Mouse (Mus musculus): ENCODE data around the gene Psg16. TPM values are rescaled to one million over a fixed set of nuclear protein-coding genes. Genes with fewer than 3 reads are reported as not detected.

Gene Psg16
- total and polyA plus RNA-seq, 3 experiments: 0.10 to 0.16 TPM; not detected in 1

DNA sequence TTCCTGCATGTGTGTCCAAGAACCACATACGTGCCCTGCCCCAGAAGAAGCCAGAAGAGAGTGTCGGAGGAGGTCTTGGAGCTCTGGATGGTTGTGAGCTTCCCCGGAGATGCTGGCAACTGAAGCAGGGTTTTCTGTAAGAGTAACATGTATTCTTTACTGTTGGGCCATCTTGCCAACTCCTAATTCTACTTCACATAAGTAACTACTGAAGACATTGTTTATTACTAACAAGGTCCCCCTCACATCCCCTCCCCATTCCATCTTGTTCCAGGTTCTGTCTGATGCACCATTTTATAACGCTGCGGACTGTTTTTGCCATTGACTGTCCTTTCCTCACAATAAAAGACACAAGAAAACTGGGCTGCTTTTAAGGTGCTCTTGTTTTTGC lies 332 bp upstream of the Psg16 start:
- H3K9ac ChIP-seq (ENCODE audit: low read depth, low read length): no peak overlapping the region
- DNase-seq: no peak

DNA sequence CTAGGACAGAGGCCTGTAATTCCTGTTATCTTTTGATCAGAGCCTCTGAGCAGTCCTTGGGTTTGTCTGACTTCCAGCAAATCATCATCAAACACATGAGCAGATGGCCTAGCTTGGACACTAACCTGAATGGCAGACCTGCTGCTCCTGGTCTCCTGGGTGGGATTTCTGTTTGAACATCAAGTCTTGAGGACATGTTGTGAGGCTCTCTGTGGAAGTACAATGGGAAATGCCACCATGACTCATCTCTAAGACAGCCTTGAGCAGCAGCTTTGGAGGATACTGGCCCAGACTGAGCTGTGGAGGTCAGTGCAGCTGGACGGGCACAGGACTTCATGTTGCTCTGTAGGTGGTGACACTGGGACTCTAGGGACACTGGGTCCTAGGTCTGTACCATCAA lies 2.7 kb downstream of the Psg16 start:
- no peak for DNase-seq
- intact Hi-C loops (cut with DNase I): no loop called here
- H3K27ac ChIP-seq: no peak overlapping the region
- no peaks in the 10 kb centered on the region for H3K79me2 ChIP-seq (replicated peaks; ENCODE audit: control insufficient read depth, insufficient read depth, low read length)
- no peaks in the 10 kb centered on the region for H3K27me3 ChIP-seq (ENCODE audit: control insufficient read depth, insufficient read depth, low read length)
- WGBS: 91% methylated on average over 1 of the region's 1 CpGs
- TF ChIP-seq POLR2A (IDR thresholded peaks at IDR 0.05; ENCODE audit: insufficient read depth, low read depth, low read length) (no peak), EP300 (IDR thresholded peaks at IDR 0.05; ENCODE audit: insufficient read depth, low read depth, low read length) (no peak), CTCF (IDR thresholded peaks at IDR 0.05) (no peak)
- no peak overlapping the region for H3K4me3 ChIP-seq
- no peaks in the 10 kb centered on the region for H3K4me1 ChIP-seq (ENCODE audit: control insufficient read depth, insufficient read depth, low read length)
- H3K36me3 ChIP-seq (ENCODE audit: control insufficient read depth, insufficient read depth, low read length): no peaks in the 10 kb centered on the region
- no peak overlapping the region for H3K9ac ChIP-seq (ENCODE audit: low read depth, low read length)

More for the DNA sequence above, 332 bp upstream of the Psg16 start:
- no peaks in the 10 kb centered on the region for H3K79me2 ChIP-seq (replicated peaks; ENCODE audit: control insufficient read depth, insufficient read depth, low read length)
- no peaks in the 10 kb centered on the region for H3K27me3 ChIP-seq (ENCODE audit: control insufficient read depth, insufficient read depth, low read length)
- intact Hi-C loops (cut with DNase I): no loop called here
- no peak overlapping the region for H3K4me3 ChIP-seq
- TF ChIP-seq POLR2A (IDR thresholded peaks at IDR 0.05; ENCODE audit: insufficient read depth, low read depth, low read length) (no peak), EP300 (IDR thresholded peaks at IDR 0.05; ENCODE audit: insufficient read depth, low read depth, low read length) (no peak), CTCF (IDR thresholded peaks at IDR 0.05) (no peak)
- H3K27ac ChIP-seq: no peak overlapping the region
- H3K4me1 ChIP-seq (ENCODE audit: control insufficient read depth, insufficient read depth, low read length): no peaks in the 10 kb centered on the region
- H3K36me3 ChIP-seq (ENCODE audit: control insufficient read depth, insufficient read depth, low read length): no peaks in the 10 kb centered on the region
- WGBS: 59% methylated on average over 5 of the region's 5 CpGs

DNA sequence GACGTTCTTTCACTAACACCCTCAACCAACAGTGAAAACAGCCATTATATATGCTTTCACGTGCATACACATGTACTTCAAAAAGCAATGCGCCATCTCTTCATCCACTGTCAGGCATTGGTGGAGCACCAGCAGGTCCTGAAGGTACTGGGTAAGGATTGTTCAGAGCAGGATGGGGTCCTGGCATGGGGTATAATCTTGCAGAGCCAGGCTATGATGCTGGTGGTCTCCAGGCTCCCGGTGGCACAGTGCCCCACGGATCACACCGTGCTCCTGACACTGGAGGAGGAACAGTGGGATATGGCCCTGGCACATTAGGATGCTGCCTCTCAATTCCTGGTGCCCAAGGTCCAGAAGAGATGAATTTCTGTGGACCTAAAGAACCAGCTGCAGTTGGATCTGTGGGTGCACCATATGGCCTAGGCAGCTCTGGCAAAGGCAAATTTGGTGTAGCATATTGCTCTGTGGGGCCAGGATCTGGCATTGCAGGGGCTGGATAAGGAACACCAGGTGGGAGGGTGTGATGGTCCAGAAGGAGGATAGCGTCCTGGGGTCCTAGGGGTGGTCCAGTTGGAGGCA lies 4.3 kb downstream of the Psg16 start:
- TF ChIP-seq CTCF (IDR thresholded peaks at IDR 0.05): no peak
- Histone ChIP-seq H3K27ac (no peak overlapping the region), H3K9ac (ENCODE audit: low read depth, low read length) (no peak overlapping the region), H3K4me1 (ENCODE audit: control insufficient read depth, insufficient read depth, low read length) (no peaks in the 10 kb centered on the region), H3K27me3 (ENCODE audit: control insufficient read depth, insufficient read depth, low read length) (no peaks in the 10 kb centered on the region), H3K4me3 (no peak overlapping the region), H3K79me2 (replicated peaks; ENCODE audit: control insufficient read depth, insufficient read depth, low read length) (no peaks in the 10 kb centered on the region), H3K36me3 (ENCODE audit: control insufficient read depth, insufficient read depth, low read length) (no peaks in the 10 kb centered on the region)
- WGBS: 75% methylated on average over 7 of the region's 7 CpGs
- no peak for DNase-seq
- intact Hi-C loops (cut with DNase I): no loop called here

DNA sequence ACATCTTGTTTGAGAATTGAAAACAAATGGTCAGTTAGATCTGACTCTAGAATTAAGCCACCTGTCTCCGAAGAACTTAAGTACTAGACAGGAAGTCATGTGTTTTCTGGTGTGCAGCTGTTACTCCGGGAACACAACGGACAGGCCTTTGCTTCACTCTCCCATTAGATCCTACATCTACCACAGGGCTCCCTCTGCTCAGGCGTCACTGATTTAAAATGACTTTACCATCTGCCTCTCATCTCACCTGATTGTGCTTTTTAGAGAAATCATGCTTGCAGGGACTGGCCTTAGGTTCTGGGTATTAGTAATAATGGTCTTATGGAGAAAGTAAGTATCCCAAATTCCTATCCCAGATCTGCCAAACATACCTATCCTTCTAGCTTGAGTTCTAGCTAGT lies 8.9 kb downstream of the Psg16 start:
- Histone ChIP-seq H3K27me3 (ENCODE audit: control insufficient read depth, insufficient read depth, low read length) (no peaks in the 10 kb centered on the region), H3K36me3 (ENCODE audit: control insufficient read depth, insufficient read depth, low read length) (no peaks in the 10 kb centered on the region), H3K9ac (ENCODE audit: low read depth, low read length) (no peak overlapping the region), H3K4me1 (ENCODE audit: control insufficient read depth, insufficient read depth, low read length) (no peaks in the 10 kb centered on the region), H3K4me3 (no peak overlapping the region), H3K27ac (no peak overlapping the region), H3K79me2 (replicated peaks; ENCODE audit: control insufficient read depth, insufficient read depth, low read length) (no peaks in the 10 kb centered on the region)
- 66% methylated on average over 4 of the region's 4 CpGs for WGBS
- TF ChIP-seq EP300 (IDR thresholded peaks at IDR 0.05; ENCODE audit: insufficient read depth, low read depth, low read length) (no peak), POLR2A (IDR thresholded peaks at IDR 0.05; ENCODE audit: insufficient read depth, low read depth, low read length) (no peak), CTCF (IDR thresholded peaks at IDR 0.05) (no peak)
- intact Hi-C loops (cut with DNase I): no loop called here
- no peak for DNase-seq

DNA sequence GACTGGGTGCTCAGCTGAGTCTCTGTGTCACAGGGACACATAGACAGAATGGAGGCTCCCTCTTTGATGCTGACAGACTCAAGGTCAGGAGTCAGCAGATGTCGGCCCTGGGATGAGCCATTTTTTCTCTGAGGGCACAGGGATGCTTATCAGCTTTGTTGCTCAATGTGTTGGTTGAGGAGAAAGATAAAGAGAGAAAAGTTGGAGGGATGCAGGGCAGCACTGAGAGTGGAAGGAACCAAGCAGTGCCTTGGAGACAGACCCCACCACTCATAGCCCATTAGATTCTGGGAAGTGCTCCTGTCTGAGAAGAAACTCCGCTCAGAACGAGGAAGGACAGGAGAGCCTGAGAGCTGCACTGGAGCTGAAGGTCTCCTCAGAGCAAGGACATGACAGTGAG lies 13.9 kb downstream of the Psg16 start:
- intact Hi-C loops (cut with DNase I): no loop called here
- Histone ChIP-seq H3K4me3 (no peak overlapping the region), H3K4me1 (ENCODE audit: control insufficient read depth, insufficient read depth, low read length) (no peaks in the 10 kb centered on the region), H3K79me2 (replicated peaks; ENCODE audit: control insufficient read depth, insufficient read depth, low read length) (no peaks in the 10 kb centered on the region), H3K27me3 (ENCODE audit: control insufficient read depth, insufficient read depth, low read length) (no peaks in the 10 kb centered on the region), H3K36me3 (ENCODE audit: control insufficient read depth, insufficient read depth, low read length) (no peaks in the 10 kb centered on the region), H3K27ac (no peak overlapping the region), H3K9ac (ENCODE audit: low read depth, low read length) (no peak overlapping the region)
- DNase-seq: no peak
- TF ChIP-seq POLR2A (IDR thresholded peaks at IDR 0.05; ENCODE audit: insufficient read depth, low read depth, low read length) (no peak), EP300 (IDR thresholded peaks at IDR 0.05; ENCODE audit: insufficient read depth, low read depth, low read length) (no peak), CTCF (IDR thresholded peaks at IDR 0.05) (no peak)
- 69% methylated on average over 3 of the region's 3 CpGs for WGBS

DNA sequence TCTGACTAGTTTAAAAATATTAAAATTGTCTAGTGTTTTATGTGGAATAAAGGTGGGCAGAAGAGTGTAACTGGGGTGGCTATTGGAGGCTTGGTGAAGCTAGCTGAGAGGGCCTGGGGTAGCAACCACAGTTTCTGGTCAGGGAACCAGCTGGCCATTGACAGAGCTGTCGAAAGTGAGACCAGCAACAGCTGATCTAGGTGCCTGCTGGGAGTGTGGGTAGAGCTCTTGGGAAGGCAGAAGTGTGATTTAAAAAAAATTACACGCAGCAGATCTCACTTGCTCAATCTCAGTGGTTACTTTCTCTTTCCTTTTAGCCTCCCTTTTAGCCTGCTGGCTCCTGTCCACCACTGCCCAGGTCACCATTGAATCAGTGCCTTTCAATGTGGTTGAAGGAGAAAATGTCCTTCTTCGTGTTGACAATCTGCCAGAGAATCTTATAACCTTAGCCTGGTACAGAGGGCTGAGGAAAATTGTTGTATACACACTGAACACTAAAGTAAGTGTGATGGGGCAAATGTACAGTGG lies 16.3 kb downstream of the Psg16 start:
- no peak for TF ChIP-seq EP300 (IDR thresholded peaks at IDR 0.05; ENCODE audit: insufficient read depth, low read depth, low read length)
- no peak for TF ChIP-seq CTCF (IDR thresholded peaks at IDR 0.05)
- Histone ChIP-seq H3K27ac (no peak overlapping the region), H3K27me3 (ENCODE audit: control insufficient read depth, insufficient read depth, low read length) (no peaks in the 10 kb centered on the region), H3K79me2 (replicated peaks; ENCODE audit: control insufficient read depth, insufficient read depth, low read length) (no peaks in the 10 kb centered on the region), H3K4me1 (ENCODE audit: control insufficient read depth, insufficient read depth, low read length) (no peaks in the 10 kb centered on the region), H3K4me3 (no peak overlapping the region), H3K9ac (ENCODE audit: low read depth, low read length) (no peak overlapping the region), H3K36me3 (ENCODE audit: control insufficient read depth, insufficient read depth, low read length) (no peaks in the 10 kb centered on the region)
- intact Hi-C loops (cut with DNase I): no loop called here
- WGBS: 53% methylated on average over 3 of the region's 3 CpGs
- no peak for DNase-seq
